Mouse (Mus musculus) liver, embryonic 12.5 days (tissue): ENCODE data around the gene Luc7l. TPM values are rescaled to one million over a fixed set of nuclear protein-coding genes. Genes with fewer than 3 reads are reported as not detected.

Source experiments
- ATAC-seq: fragments of 200-750 bp; cut with Nextera tagmentation; 2 replicates; pipeline ENCODE4 v1.8.0; 2017; ENCODE audit warnings: moderate number of reproducible peaks, mild to moderate bottlenecking, moderate library complexity
- H3K27ac ChIP-seq: fragments of 300-500 bp; sonication (generic); 2 replicates; pipeline ENCODE4 v1.5.1; 2016; ENCODE audit warnings: mild to moderate bottlenecking
- H3K27me3 ChIP-seq: fragments of 300-500 bp; sonication (generic); replicated peaks from 2 replicates; pipeline ENCODE4 v1.6.1; 2016; ENCODE audit warnings: mild to moderate bottlenecking, moderate library complexity
- H3K36me3 ChIP-seq: fragments of 300-500 bp; sonication (generic); 2 replicates; pipeline ENCODE4 v1.6.1; 2016; ENCODE audit warnings: mild to moderate bottlenecking, moderate library complexity
- H3K4me1 ChIP-seq: fragments of 300-500 bp; sonication (generic); 2 replicates; pipeline ENCODE4 v1.6.1; 2016
- H3K4me2 ChIP-seq: fragments of 300-500 bp; sonication (generic); 2 replicates; pipeline ENCODE4 v1.6.1; 2016; ENCODE audit warnings: mild to moderate bottlenecking, moderate library complexity
- H3K4me3 ChIP-seq: fragments of 300-500 bp; sonication (generic); 2 replicates; pipeline ENCODE4 v1.5.1; 2016; ENCODE audit warnings: mild to moderate bottlenecking, moderate library complexity
- H3K9ac ChIP-seq: fragments of 300-500 bp; sonication (generic); 2 replicates; pipeline ENCODE4 v1.6.1; 2016; ENCODE audit warnings: mild to moderate bottlenecking, moderate library complexity
- H3K9me3 ChIP-seq: fragments of 300-500 bp; sonication (generic); replicated peaks from 2 replicates; pipeline ENCODE4 v1.6.1; 2016; ENCODE audit warnings: mild to moderate bottlenecking, moderate library complexity
- WGBS: fragments of 180-500 bp; shearing (Covaris S2); methylation state at CpG from one replicate; pipeline ENCODE4 v1.1.7; 2016; ENCODE audit not compliant: insufficient replicate concordance; 5-methylcytosine and 5-hydroxymethylcytosine counted together
- polyA plus RNA-seq: library from polyadenylated mRNA; unstranded; fragments of >200 nt; fragmentation: Nextera tagmentation; extraction: Ambion mirVana; gene quantifications from 2 replicates; pipeline ENCODE4 v1.2.1, GENCODE M21; 2016

Luc7l gene
- polyA plus RNA-seq, 1 experiment from 2014 or later = 62.6 TPM

GRCm38 (mm10) chr17:26318441-26318840, 65.7 kb downstream of the Luc7l start:
- 0 out of 2 replicates have a peak, but pooled peaks cover 17% of the 10 kb centered on the region for H3K9me3 ChIP-seq
- ATAC-seq = no peak
- no peak overlapping the region for H3K9ac ChIP-seq
- H3K27me3 ChIP-seq = peaks cover 27% of the 10 kb centered on the region
- H3K27ac ChIP-seq = no peak overlapping the region
- no peak overlapping the region for H3K4me2 ChIP-seq
- H3K4me1 ChIP-seq = no peaks in the 10 kb centered on the region
- H3K4me3 ChIP-seq = no peak overlapping the region
- WGBS = 83% methylated on average over 1 of the region's 1 CpGs
- no peaks in the 10 kb centered on the region for H3K36me3 ChIP-seq

Other genes starting within 250 kb of the Luc7l start
- 4.2 and 4.3 TPM in 2 replicates for gene Rab11fip3, start 183.3 kb upstream of the Luc7l start, polyA plus RNA-seq
- 12.0 and 13.2 TPM in 2 replicates for gene Decr2, start 162.6 kb upstream of the Luc7l start, polyA plus RNA-seq
- gene Nme4, start 157.3 kb upstream of the Luc7l start, polyA plus RNA-seq = 65.9 and 68.3 TPM in 2 replicates
- 1.9 and 2.2 TPM in 2 replicates for gene Tmem8, start 139.6 kb upstream of the Luc7l start, polyA plus RNA-seq
- 162 and 174 TPM in 2 replicates for gene Mrpl28, start 129.4 kb upstream of the Luc7l start, polyA plus RNA-seq
- gene Axin1, start 114.2 kb upstream of the Luc7l start, polyA plus RNA-seq = 15.2 and 16.4 TPM in 2 replicates
- 96.4 and 96.5 TPM in 2 replicates for gene Pdia2, start 53.8 kb upstream of the Luc7l start, polyA plus RNA-seq
- gene Rgs11, start 49.9 kb upstream of the Luc7l start, polyA plus RNA-seq = 0.99 and 1.0 TPM in 2 replicates
- gene Arhgdig, start 45.1 kb upstream of the Luc7l start, polyA plus RNA-seq = 36.1 and 36.9 TPM in 2 replicates
- 12.1 and 13.1 TPM in 2 replicates for gene Fam234a, start 8.7 kb upstream of the Luc7l start, polyA plus RNA-seq
- gene Neurl1b, start 161.9 kb downstream of the Luc7l start, polyA plus RNA-seq = 0.06 and 0.10 TPM in 2 replicates